Mouse (Mus musculus): Measurements from ENCODE around the gene Ppcdc.

GRCm38 (mm10) chr9:57434405-57435165, 5.3 kb downstream of the Ppcdc start:
- TF ChIP-seq ZNF384 (IDR thresholded peaks at IDR 0.05; ENCODE audit: low read depth, low read length) (no peak), ZC3H11A (IDR thresholded peaks at IDR 0.05; ENCODE audit: borderline replicate concordance, low read depth, low read length) (no peak), HCFC1 (IDR thresholded peaks at IDR 0.05; ENCODE audit: borderline replicate concordance, insufficient read depth, low read length) (no peak)

Data from ES-E14 (cell line).